Mouse (Mus musculus): ENCODE measurements around the gene Olfr616. TPM values are rescaled to one million over a fixed set of nuclear protein-coding genes. Genes with fewer than 3 reads are reported as not detected.
"Not testable (repeated sequence)": the region's sequence is repeated elsewhere in the genome, so short reads cannot be mapped to it uniquely, and the experiment has no call there.

Gene Olfr616
- polyA plus RNA-seq, 1 experiment from 2014 or later = not detected

DNA sequence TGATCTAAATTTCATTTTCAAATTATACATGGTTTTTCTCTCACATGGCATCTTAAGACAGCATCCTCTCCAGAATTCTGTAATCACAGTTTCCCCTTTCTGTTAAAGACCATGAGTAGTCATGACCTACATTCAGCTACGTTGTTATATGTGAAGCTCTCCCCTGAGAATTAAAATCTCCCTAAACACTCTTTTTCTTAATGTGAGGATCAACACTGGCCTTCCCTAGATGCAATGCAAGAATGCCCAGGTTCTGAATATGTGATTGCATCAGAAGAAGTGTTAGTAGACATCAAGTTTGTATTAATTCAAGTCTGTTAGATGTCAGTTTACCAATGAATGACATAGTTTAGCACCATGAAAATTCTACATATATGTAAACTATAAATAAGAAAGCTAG is 48.2 kb downstream of the Olfr616 start, which contains the start of gene Olfr611:
Gene Olfr611 (minus strand): TSS at position 101 of the 400 bp plus-strand sequence.
- ATAC-seq (ENCODE audit: low read depth); H3K4me2 ChIP-seq (ENCODE audit: low read depth, low read length); H3K9me3 ChIP-seq (replicated peaks; ENCODE audit: control insufficient read depth, low read length); H3K27me3 ChIP-seq (ENCODE audit: control insufficient read depth, insufficient read depth, low read depth, low read length); H3K4me3 ChIP-seq (ENCODE audit: low read depth, low read length); H3K27ac ChIP-seq (ENCODE audit: low read length); H3K4me1 ChIP-seq (ENCODE audit: control insufficient read depth, low read depth, low read length); H3K9ac ChIP-seq (ENCODE audit: low read depth, low read length); H3K36me3 ChIP-seq (ENCODE audit: control insufficient read depth, insufficient read depth): not testable (repeated sequence)
- 38% methylated on average over 1 of the region's 1 CpGs for WGBS (ENCODE audit: insufficient replicate concordance)

Small RNA genes within 50 kb of the gene (microRNA-seq; reads per million reads assigned to microRNA genes)
- not detected for gene Gm26506

Other genes with a start within 250 kb of the Olfr616 start
- not detected in 2 replicates for gene Olfr598, start 245.6 kb downstream of the Olfr616 start, polyA plus RNA-seq (2015; fragmentation: Nextera tagmentation; extraction: Ambion mirVana)
- not detected in 2 replicates for gene Olfr599, start 233.2 kb downstream of the Olfr616 start, polyA plus RNA-seq (2015; fragmentation: Nextera tagmentation; extraction: Ambion mirVana)
- gene Olfr600, start 219.5 kb downstream of the Olfr616 start, polyA plus RNA-seq (2015; fragmentation: Nextera tagmentation; extraction: Ambion mirVana) = not detected in 2 replicates
- gene Olfr601, start 206.5 kb downstream of the Olfr616 start, polyA plus RNA-seq (2015; fragmentation: Nextera tagmentation; extraction: Ambion mirVana) = not detected in 2 replicates
- gene Olfr603, start 183.0 kb downstream of the Olfr616 start, polyA plus RNA-seq (2015; fragmentation: Nextera tagmentation; extraction: Ambion mirVana) = not detected in 2 replicates
- gene Usp17lc, start 154.1 kb downstream of the Olfr616 start, polyA plus RNA-seq (2015; fragmentation: Nextera tagmentation; extraction: Ambion mirVana) = not detected in 2 replicates
- not detected in 2 replicates for gene Olfr605, start 123.7 kb downstream of the Olfr616 start, polyA plus RNA-seq (2015; fragmentation: Nextera tagmentation; extraction: Ambion mirVana)
- not detected in 2 replicates for gene Olfr606, start 120.1 kb downstream of the Olfr616 start, polyA plus RNA-seq (2015; fragmentation: Nextera tagmentation; extraction: Ambion mirVana)
- not detected in 2 replicates for gene Olfr607, start 105.0 kb downstream of the Olfr616 start, polyA plus RNA-seq (2015; fragmentation: Nextera tagmentation; extraction: Ambion mirVana)
- not detected in 2 replicates for gene Olfr608, start 99.3 kb downstream of the Olfr616 start, polyA plus RNA-seq (2015; fragmentation: Nextera tagmentation; extraction: Ambion mirVana)
- gene Olfr609, start 71.1 kb downstream of the Olfr616 start, polyA plus RNA-seq (2015; fragmentation: Nextera tagmentation; extraction: Ambion mirVana) = not detected in 2 replicates
- gene Olfr610, start 57.0 kb downstream of the Olfr616 start, polyA plus RNA-seq (2015; fragmentation: Nextera tagmentation; extraction: Ambion mirVana) = not detected in 2 replicates
- not detected in 2 replicates for gene Olfr611, start 48.3 kb downstream of the Olfr616 start, polyA plus RNA-seq (2015; fragmentation: Nextera tagmentation; extraction: Ambion mirVana)
- gene Olfr612, start 26.4 kb downstream of the Olfr616 start, polyA plus RNA-seq (2015; fragmentation: Nextera tagmentation; extraction: Ambion mirVana) = not detected in 2 replicates
- not detected in 2 replicates for gene Olfr613, start 21.1 kb downstream of the Olfr616 start, polyA plus RNA-seq (2015; fragmentation: Nextera tagmentation; extraction: Ambion mirVana)
- not detected in 2 replicates for gene Olfr615, start 13.1 kb downstream of the Olfr616 start, polyA plus RNA-seq (2015; fragmentation: Nextera tagmentation; extraction: Ambion mirVana)
- not detected in 2 replicates for gene Olfr617, start 3.9 kb upstream of the Olfr616 start, polyA plus RNA-seq (2015; fragmentation: Nextera tagmentation; extraction: Ambion mirVana)
- not detected in 2 replicates for gene Olfr618, start 21.0 kb upstream of the Olfr616 start, polyA plus RNA-seq (2015; fragmentation: Nextera tagmentation; extraction: Ambion mirVana)
- not detected in 2 replicates for gene Olfr619, start 31.4 kb upstream of the Olfr616 start, polyA plus RNA-seq (2015; fragmentation: Nextera tagmentation; extraction: Ambion mirVana)
- not detected in 2 replicates for gene Olfr620, start 43.4 kb upstream of the Olfr616 start, polyA plus RNA-seq (2015; fragmentation: Nextera tagmentation; extraction: Ambion mirVana)
- gene Olfr622, start 73.6 kb upstream of the Olfr616 start, polyA plus RNA-seq (2015; fragmentation: Nextera tagmentation; extraction: Ambion mirVana) = not detected in 2 replicates
- not detected in 2 replicates for gene Olfr623, start 94.6 kb upstream of the Olfr616 start, polyA plus RNA-seq (2015; fragmentation: Nextera tagmentation; extraction: Ambion mirVana)
- gene Olfr624, start 102.0 kb upstream of the Olfr616 start, polyA plus RNA-seq (2015; fragmentation: Nextera tagmentation; extraction: Ambion mirVana) = 0.02 TPM in 2 replicates
- gene Olfr625-ps1, start 113.6 kb upstream of the Olfr616 start, polyA plus RNA-seq (2015; fragmentation: Nextera tagmentation; extraction: Ambion mirVana) = not detected in 2 replicates
- gene Olfr243, start 145.5 kb upstream of the Olfr616 start, polyA plus RNA-seq (2015; fragmentation: Nextera tagmentation; extraction: Ambion mirVana) = not detected in 2 replicates
- not detected in 2 replicates for gene Olfr628, start 161.2 kb upstream of the Olfr616 start, polyA plus RNA-seq (2015; fragmentation: Nextera tagmentation; extraction: Ambion mirVana)
- 0.07 TPM in 1 of 2 replicates, not detected in the other for gene Olfr629, start 175.8 kb upstream of the Olfr616 start, polyA plus RNA-seq (2015; fragmentation: Nextera tagmentation; extraction: Ambion mirVana)
- gene Olfr630, start 188.2 kb upstream of the Olfr616 start, polyA plus RNA-seq (2015; fragmentation: Nextera tagmentation; extraction: Ambion mirVana) = not detected in 2 replicates
- gene Olfr69, start 202.5 kb upstream of the Olfr616 start, polyA plus RNA-seq (2015; fragmentation: Nextera tagmentation; extraction: Ambion mirVana) = not detected in 2 replicates
- gene Olfr68, start 210.6 kb upstream of the Olfr616 start, polyA plus RNA-seq (2015; fragmentation: Nextera tagmentation; extraction: Ambion mirVana) = not detected in 2 replicates
- not detected in 2 replicates for gene Olfr67, start 222.7 kb upstream of the Olfr616 start, polyA plus RNA-seq (2015; fragmentation: Nextera tagmentation; extraction: Ambion mirVana)
- 43,947 and 47,652 TPM in 2 replicates for gene Hbb-bt, start 244.9 kb upstream of the Olfr616 start, polyA plus RNA-seq (2015; fragmentation: Nextera tagmentation; extraction: Ambion mirVana)

Data from liver, embryonic 16.5 days (tissue).